Mouse (Mus musculus) heart, postnatal 14 days (tissue): ENCODE results near the gene Cpb1. TPM values are rescaled to one million over a fixed set of nuclear protein-coding genes. Genes with fewer than 3 reads are reported as not detected.

Source experiments
- microRNA-seq, 2 experiments: library from miRNA; unstranded; fragments of <30 nt; microRNA quantifications; one replicate each; pipeline ENCODE4 v1.2.0; 2021 to 2022
- total RNA-seq, 2 experiments: library from RNA; stranded (reverse); gene quantifications; 2 replicates each; pipeline ENCODE4 v1.2.3; 2021

The Cpb1 gene
- total RNA-seq, 2 experiments from 2014 or later, result not detected

Small RNA genes lying within 50 kb of the gene (microRNA-seq; reads per million reads assigned to microRNA genes)
- 0 to 0.27 reads per million in 2 experiments for gene Mir7007

Other genes starting within 250 kb of the Cpb1 start
- gene Hps3, start 240.4 kb downstream of the Cpb1 start, total RNA-seq, result 10 to 100 TPM in 1 of 2 experiments, 1 to 10 TPM in 1; 8.5 to 11.5 TPM
- 10 to 100 TPM; 14.9 to 16.4 TPM for gene Hltf, start 217.9 kb downstream of the Cpb1 start, total RNA-seq
- 100 to 1,000 TPM; 135 to 136 TPM for gene Gyg, start 120.4 kb downstream of the Cpb1 start, total RNA-seq
- 1 to 10 TPM; 2.3 to 2.8 TPM for gene Cpa3, start 33.6 kb downstream of the Cpb1 start, total RNA-seq
- gene Agtr1b, start 91.4 kb upstream of the Cpb1 start, total RNA-seq, result not detected